Mouse (Mus musculus) v-Abl transformed pro-B cells (cell line): ENCODE measurements around the gene Nagk.
"Not testable (repeated sequence)": the region's sequence is repeated elsewhere in the genome, so short reads cannot be mapped to it uniquely, and the experiment has no call there.

ENCODE experiments used
- in situ Hi-C, 2 experiments: fragments of 400-800 bp; cut with MboI; formaldehyde crosslinking; loops; one replicate each; pipeline ENCODE4 v1.15.1; 2025; ENCODE audit not compliant: unreplicated experiment in 2 of 2

The Nagk gene

GRCm38 (mm10) chr6:83802033-83802432 is 7.3 kb downstream of the Nagk start:
- in situ Hi-C loops, result no loop called here

GRCm38 (mm10) chr6:83802846-83803245 is 8.1 kb downstream of the Nagk start:
- in situ Hi-C loops, result no loop called here

GRCm38 (mm10) chr6:83815801-83816200 is 21.0 kb downstream of the Nagk start:
- in situ Hi-C loops, result no loop called here

- in situ Hi-C loops, result no loop called here
These were observed 24.2 kb downstream of the Nagk start for GRCm38 (mm10) chr6:83818996-83819395.

- in situ Hi-C loops, result no loop called here
These were observed 26.1 kb downstream of the Nagk start for GRCm38 (mm10) chr6:83820727-83821515.

- in situ Hi-C loops, result no loop called here
These were observed 27.1 kb downstream of the Nagk start for GRCm38 (mm10) chr6:83821856-83822255.

- in situ Hi-C loops, result no loop called here
These were observed 36.3 kb downstream of the Nagk start for GRCm38 (mm10) chr6:83830941-83831605.

GRCm38 (mm10) chr6:83831606-83832123 is 36.9 kb downstream of the Nagk start, which contains the start of gene Paip2b:
Gene Paip2b (minus strand): TSS chr6:83831741.
- in situ Hi-C loops, result no loop called here

- in situ Hi-C loops, result not testable (repeated sequence)
These were observed 37.6 kb downstream of the Nagk start for GRCm38 (mm10) chr6:83832393-83832792.

- in situ Hi-C loops, result no loop called here
These were observed 42.0 kb downstream of the Nagk start for GRCm38 (mm10) chr6:83836826-83837225.

GRCm38 (mm10) chr6:83838046-83838445 is 43.3 kb downstream of the Nagk start:
- in situ Hi-C loops, result no loop called here

GRCm38 (mm10) chr6:83840086-83840485 is 45.3 kb downstream of the Nagk start:
- in situ Hi-C loops, result no loop called here

GRCm38 (mm10) chr6:83844913-83845312 is 50.1 kb downstream of the Nagk start:
- in situ Hi-C loops, result no loop called here

GRCm38 (mm10) chr6:83846141-83846540 is 51.4 kb downstream of the Nagk start:
- in situ Hi-C loops, result no loop called here

- in situ Hi-C loops, result no loop called here
These were observed 54.7 kb downstream of the Nagk start for GRCm38 (mm10) chr6:83849446-83849845.
